Mouse (Mus musculus): Measurements from ENCODE around the gene Map3k4.

DNA sequence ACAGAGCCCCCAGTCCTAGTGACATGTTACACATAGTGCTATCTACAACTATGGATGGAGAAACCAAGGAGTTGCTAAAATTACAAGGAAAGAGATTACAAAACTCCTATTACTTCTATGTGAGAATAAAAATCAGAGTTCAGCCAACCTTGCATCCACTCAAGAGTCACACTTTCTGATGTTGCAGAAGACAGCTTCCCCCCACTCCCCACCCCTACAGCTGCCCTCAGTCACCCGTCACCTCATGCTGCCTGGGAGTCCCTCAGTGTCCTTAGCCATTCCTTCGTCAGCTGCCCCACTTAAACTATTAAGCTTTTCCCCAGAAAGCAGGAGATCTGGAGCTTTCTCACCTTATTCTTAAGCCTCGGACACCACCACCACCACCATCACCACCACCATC is 54.3 kb downstream of the Map3k4 start:
- TF ChIP-seq CTCF (conservative IDR thresholded peaks at IDR 0.05; ENCODE audit: insufficient read depth, insufficient read length, low read depth, low read length) = no peak
- TF ChIP-seq POLR2A (IDR thresholded peaks at IDR 0.05; ENCODE audit: low read depth, low read length) = no peak
